Mouse (Mus musculus) layer of hippocampus, adult 9-11 months (tissue): ENCODE data around the gene Gm10800.
"Not testable (repeated sequence)": the region's sequence is repeated elsewhere in the genome, so short reads cannot be mapped to it uniquely, and the experiment has no call there.

ENCODE experiments used
- DNase-seq: peaks from one replicate; pipeline ENCODE4 v3.0.0; 2022

Gene Gm10800

GRCm38 (mm10) chr2:98667201-98667600, at the start of gene Gm10800:
Gm10800 (minus strand) TSS chr2:98667301.
- not testable (repeated sequence) for DNase-seq

DNA sequence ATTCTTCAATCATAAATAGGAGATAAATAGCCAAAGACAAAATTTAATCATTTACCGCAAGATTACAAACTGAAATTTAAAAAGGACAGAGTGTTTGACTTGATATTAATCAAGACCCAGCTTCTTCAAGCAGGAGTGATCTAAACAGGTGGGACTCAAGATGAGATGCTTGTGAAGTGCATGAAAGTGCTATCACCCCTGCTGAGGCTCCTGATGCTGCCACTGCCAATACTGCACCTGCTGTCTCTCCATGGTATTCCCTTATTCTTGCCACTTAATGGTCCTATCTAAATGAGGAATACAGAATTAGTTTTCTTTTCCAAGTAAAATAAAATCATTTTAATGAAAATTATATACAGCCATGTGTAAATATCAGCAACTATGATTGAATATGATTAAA, 30.4 kb upstream of the Gm10800 start:
- DNase-seq, result no peak

DNA sequence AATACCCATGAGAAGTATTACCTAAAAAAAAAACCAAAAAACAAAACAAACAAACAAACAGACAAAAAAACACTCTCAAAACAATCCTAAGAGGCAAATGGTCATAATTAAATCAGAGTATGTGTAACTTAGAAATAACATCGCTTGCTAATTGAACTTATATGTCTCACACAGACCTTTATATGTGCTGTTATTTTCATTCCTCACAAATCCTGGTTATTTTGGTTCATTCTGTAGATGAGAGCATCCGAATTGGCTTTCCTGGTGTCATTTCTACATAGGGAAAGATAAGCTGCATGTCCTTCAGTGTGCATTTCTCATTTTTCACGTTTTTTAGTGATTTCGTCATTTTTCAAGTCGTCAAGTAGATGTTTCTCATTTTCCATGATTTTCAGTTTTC, 5.2 kb downstream of the Gm10800 start, which contains the start of gene Gm10801:
TSS of gene Gm10801 (plus strand) at position 301 of the 400 bp plus-strand sequence.
- DNase-seq, result not testable (repeated sequence)
